Mouse (Mus musculus) midbrain, embryonic 10.5 days (tissue): ENCODE data around the gene Tec. TPM values are rescaled to one million over a fixed set of nuclear protein-coding genes. Genes with fewer than 3 reads are reported as not detected.

Source experiments
- DNase-seq: peaks from one replicate; pipeline ENCODE4 v3.0.0-alpha.2; 2017; ENCODE audit warnings: low spot score
- H3K27ac ChIP-seq: fragments of 300-500 bp; sonication (generic); replicated peaks from 2 replicates; pipeline ENCODE4 v1.5.1; 2016; ENCODE audit warnings: mild to moderate bottlenecking
- H3K27me3 ChIP-seq: fragments of 300-500 bp; sonication (generic); 2 replicates; pipeline ENCODE4 v1.6.1; 2016; ENCODE audit warnings: low read depth, mild to moderate bottlenecking; ENCODE audit not compliant: poor library complexity, severe bottlenecking
- H3K36me3 ChIP-seq: fragments of 300-500 bp; sonication (generic); 2 replicates; pipeline ENCODE4 v1.6.1; 2016; ENCODE audit warnings: mild to moderate bottlenecking, moderate library complexity
- H3K4me1 ChIP-seq: fragments of 300-500 bp; sonication (generic); 2 replicates; pipeline ENCODE4 v1.6.1; 2016
- H3K4me3 ChIP-seq: fragments of 300-500 bp; sonication (generic); 2 replicates; pipeline ENCODE4 v1.5.1; 2016; ENCODE audit warnings: mild to moderate bottlenecking, moderate library complexity
- H3K9me3 ChIP-seq: fragments of 300-500 bp; sonication (generic); replicated peaks from 2 replicates; pipeline ENCODE4 v1.6.1; 2016; ENCODE audit warnings: mild to moderate bottlenecking
- WGBS: fragments of 180-500 bp; shearing (Covaris S2); methylation state at CpG from one replicate; pipeline ENCODE4 v1.1.7; 2016; 5-methylcytosine and 5-hydroxymethylcytosine counted together
- polyA plus RNA-seq: library from polyadenylated mRNA; unstranded; fragments of >200 nt; fragmentation: Nextera tagmentation; extraction: Ambion mirVana; gene quantifications from 2 replicates; pipeline ENCODE4 v1.2.1, GENCODE M21; 2016

The Tec gene
- polyA plus RNA-seq, 1 experiment from 2014 or later: 3.2 TPM

DNA sequence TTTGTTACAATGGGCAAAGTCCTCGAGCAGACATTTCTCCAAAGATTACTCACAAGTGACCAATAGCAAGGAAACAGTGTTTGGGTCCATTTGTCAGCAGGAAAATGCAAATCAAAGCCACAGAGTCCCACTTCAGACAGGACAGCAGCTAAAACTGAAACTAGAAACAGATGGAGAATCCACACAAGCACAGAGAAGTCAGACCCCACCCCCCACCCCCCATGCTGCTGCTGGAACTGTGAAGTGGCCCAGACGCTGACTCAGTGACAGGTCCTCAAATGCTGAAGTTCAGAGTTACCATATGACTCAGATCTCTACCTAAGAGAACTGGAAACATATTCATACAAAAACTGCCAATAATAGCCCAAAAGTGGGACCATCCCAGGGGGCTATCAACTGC lies 24.0 kb downstream of the Tec start:
- H3K27me3 ChIP-seq: no peaks in the 10 kb centered on the region
- peaks cover 7% of the 10 kb centered on the region for H3K9me3 ChIP-seq
- no peaks in the 10 kb centered on the region for H3K36me3 ChIP-seq
- 61% methylated on average over 2 of the region's 2 CpGs for WGBS
- no peak overlapping the region for H3K4me3 ChIP-seq
- DNase-seq: no peak
- H3K27ac ChIP-seq: no peak overlapping the region
- H3K4me1 ChIP-seq: no peaks in the 10 kb centered on the region

DNA sequence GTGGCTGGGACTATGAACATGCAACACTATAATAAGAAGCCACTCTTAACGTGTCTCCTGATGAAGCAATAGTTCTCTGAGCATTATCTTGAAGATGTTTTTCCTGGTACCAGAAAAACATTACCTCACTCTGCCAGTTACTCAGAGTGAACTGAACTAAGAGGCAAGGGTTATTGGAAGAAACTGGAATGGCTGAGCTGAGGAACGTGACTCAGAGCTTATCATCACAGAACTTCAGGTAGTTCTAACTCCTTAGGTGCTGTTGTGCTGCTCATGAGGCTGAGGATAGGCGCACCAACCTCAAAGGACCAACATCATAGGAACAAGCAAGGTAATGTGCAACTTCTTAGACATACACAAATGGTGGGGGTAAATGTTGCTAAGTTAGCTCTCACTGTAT lies 28.6 kb downstream of the Tec start:
- Histone ChIP-seq H3K4me3 (no peak overlapping the region), H3K36me3 (no peaks in the 10 kb centered on the region), H3K27ac (no peak overlapping the region), H3K9me3 (peaks cover 7% of the 10 kb centered on the region), H3K4me1 (no peaks in the 10 kb centered on the region), H3K27me3 (no peaks in the 10 kb centered on the region)
- 86% methylated on average over 3 of the region's 3 CpGs for WGBS
- DNase-seq: no peak

DNA sequence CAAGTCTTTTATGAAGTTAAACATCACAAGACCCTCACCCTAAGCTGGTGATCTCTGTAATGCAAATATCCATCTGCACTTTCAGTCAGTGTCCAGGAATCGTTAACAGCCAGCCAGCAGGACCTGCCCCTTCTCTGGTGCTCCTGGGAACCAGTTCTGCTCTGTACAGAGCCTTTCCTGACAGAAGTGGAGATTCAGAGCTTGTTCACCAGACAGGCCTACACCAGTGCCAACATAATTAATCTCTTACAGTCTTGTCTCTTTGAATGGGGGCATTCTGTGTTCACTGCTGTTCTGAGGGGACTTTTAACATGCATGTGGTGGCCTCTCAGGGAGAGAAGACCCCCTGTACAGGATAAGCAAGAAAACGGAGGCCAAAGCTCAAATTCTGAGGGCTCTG lies 29.3 kb downstream of the Tec start:
- H3K27ac ChIP-seq: no peak overlapping the region
- DNase-seq: no peak
- H3K27me3 ChIP-seq: no peaks in the 10 kb centered on the region
- no peaks in the 10 kb centered on the region for H3K4me1 ChIP-seq
- H3K4me3 ChIP-seq: no peak overlapping the region
- H3K36me3 ChIP-seq: no peaks in the 10 kb centered on the region
- peaks cover 7% of the 10 kb centered on the region for H3K9me3 ChIP-seq
- WGBS: 79% methylated on average over 2 of the region's 2 CpGs

DNA sequence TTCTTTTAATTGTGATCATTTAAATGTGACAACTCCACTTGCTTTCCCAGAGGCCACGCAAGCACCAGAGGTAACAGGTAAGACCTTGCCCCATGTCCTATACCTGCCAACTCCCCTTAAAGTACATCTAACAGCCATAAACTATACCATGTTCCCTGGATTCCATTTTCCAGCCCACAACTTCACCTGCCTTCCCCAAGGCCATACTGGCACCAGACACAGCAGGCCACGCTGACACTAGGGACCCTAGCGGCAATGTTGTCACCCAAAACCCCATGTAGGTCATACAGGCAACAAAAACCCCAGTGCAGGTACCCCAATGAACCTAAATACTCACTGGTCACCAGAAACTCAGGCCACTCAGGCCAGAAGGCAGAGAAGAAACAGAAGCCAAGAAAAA lies 32.6 kb downstream of the Tec start:
- DNase-seq: no peak
- no peak overlapping the region for H3K27ac ChIP-seq
- WGBS: 95% methylated on average over 3 of the region's 3 CpGs

DNA sequence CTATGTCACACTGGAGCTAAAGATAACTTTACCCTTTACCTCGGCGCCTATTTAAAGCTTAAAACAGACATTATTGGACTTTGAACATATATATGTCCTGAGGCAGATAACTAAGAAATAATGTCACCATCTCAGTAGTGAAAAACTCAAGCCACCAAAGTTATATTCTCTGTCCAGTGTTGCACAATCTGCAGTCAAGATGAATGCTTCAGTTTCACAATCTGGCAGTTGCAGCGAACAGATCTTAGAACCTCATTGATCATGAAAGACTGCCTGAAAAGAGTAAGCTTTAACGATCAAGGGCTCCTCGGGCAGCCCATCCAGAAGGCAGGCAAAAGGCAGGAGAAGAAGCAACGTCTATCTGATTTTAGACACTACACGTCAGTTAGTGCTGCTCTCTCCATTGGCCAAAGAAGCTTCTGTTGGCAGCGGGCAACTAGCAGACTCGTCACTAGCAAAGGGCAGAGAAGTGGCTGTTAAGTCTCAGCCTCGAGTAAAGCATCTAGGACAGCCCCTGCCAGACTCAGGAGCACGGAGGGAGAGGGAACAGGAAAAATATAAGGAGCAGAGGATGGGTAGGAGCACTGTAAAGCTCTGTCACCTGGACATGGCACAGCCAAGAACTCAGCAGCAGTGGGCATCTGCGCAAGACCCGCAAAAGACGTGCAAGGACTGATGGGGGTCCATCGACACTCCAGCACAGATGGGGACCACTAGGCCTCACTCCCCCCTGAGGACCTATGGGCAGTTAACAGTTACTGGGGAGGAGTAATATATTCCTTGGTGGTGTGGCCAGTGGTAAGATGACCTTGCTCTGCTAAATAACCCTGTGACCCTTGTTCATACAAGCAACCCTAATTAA lies 35.1 kb downstream of the Tec start:
- Histone ChIP-seq H3K27ac (no peak overlapping the region), H3K36me3 (no peaks in the 10 kb centered on the region), H3K9me3 (no peaks in the 10 kb centered on the region), H3K27me3 (no peaks in the 10 kb centered on the region), H3K4me3 (no peak overlapping the region), H3K4me1 (peaks cover 8% of the 10 kb centered on the region)
- WGBS: 90% methylated on average over 15 of the region's 15 CpGs
- DNase-seq: no peak

More for the DNA sequence above, 32.6 kb downstream of the Tec start:
- H3K27me3 ChIP-seq: no peaks in the 10 kb centered on the region
- H3K9me3 ChIP-seq: peaks cover 1% of the 10 kb centered on the region
- no peaks in the 10 kb centered on the region for H3K4me1 ChIP-seq
- H3K4me3 ChIP-seq: no peak overlapping the region
- no peaks in the 10 kb centered on the region for H3K36me3 ChIP-seq

DNA sequence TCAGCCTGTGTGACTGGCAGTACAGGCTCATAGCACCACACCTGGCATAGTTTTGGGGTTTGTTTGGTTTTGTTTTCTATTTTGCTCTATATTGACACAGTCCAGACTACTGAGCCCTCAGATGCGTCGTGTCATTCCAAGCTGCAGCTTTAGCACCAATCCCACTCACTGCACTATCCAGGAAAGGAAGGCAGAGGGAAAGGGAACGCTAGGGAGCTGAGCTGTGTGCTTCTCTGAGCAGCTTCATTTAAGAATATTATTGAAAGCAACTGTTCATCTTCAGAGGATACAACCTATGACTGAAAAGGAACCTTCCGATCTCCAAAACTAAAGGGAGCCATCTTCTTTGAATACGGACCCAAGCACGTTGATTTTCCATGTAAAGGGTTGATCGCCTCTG lies 36.1 kb downstream of the Tec start:
- WGBS: 94% methylated on average over 7 of the region's 7 CpGs
- H3K27me3 ChIP-seq: no peaks in the 10 kb centered on the region
- H3K9me3 ChIP-seq: no peaks in the 10 kb centered on the region
- no peak overlapping the region for H3K4me3 ChIP-seq
- H3K4me1 ChIP-seq: peaks cover 17% of the 10 kb centered on the region
- H3K27ac ChIP-seq: no peak overlapping the region
- DNase-seq: no peak
- no peaks in the 10 kb centered on the region for H3K36me3 ChIP-seq

DNA sequence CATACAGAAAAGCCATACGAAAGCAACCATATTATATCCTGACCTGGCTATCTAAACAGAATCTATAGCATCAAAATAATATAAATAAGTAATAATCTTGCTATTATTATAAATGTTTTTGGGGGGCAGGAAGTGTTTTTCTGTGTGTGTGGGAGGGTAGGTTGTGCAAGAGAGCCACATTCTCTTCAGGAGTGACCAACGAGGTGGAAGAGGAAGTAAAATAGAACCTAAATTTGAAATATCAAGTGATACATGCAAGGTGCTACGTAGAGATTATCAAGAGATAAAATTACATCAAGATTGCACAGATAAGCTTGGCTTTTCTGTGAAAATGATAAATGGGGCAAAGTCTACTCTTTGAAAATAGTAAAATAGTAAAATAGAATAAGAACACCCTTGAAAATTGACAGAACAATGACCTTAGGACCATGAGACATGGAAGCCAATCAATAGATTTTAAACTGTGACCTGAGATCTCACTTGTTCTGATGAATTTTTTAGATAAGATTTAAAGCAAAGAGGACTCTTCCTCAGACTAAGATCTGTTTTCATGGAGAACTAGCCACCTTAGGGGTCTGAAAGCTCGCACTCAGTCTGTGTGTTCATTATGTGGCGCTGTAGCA lies 37.2 kb downstream of the Tec start:
- Histone ChIP-seq H3K27ac (no peak overlapping the region), H3K9me3 (no peaks in the 10 kb centered on the region), H3K36me3 (no peaks in the 10 kb centered on the region), H3K4me1 (peaks cover 18% of the 10 kb centered on the region), H3K4me3 (no peak overlapping the region), H3K27me3 (no peaks in the 10 kb centered on the region)
- DNase-seq: no peak
- WGBS: 91% methylated on average over 5 of the region's 5 CpGs

DNA sequence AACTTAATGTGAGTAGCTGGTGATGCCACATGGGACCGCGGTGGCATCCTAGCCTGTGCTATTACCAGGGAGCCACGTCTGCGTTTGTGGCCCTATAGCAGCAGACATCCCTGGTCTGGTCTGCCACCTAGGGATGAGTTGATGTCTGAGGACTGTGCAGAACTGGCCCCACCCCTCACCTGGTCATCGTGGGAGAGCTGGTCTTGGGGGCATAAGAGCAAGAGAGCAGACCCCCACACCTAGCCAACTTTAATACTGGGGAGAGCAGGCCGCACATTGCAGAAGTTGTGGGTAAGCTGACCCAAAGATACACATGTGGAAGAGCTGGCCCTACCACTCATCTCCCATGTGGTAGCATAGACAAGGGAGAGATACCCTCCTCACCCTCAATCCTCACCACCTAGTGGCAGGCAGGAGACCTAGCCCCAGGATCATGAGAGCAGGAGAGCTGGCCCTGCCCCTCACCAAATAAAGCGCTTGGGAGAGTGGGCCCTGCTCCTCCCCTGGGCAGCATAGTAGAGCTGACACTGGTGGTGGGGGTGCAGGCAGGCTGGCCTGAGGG lies 38.7 kb downstream of the Tec start:
- Histone ChIP-seq H3K4me1 (peaks cover 18% of the 10 kb centered on the region), H3K27me3 (no peaks in the 10 kb centered on the region), H3K36me3 (no peaks in the 10 kb centered on the region), H3K27ac (no peak overlapping the region), H3K9me3 (no peaks in the 10 kb centered on the region), H3K4me3 (no peak overlapping the region)
- 86% methylated on average over 7 of the region's 7 CpGs for WGBS
- DNase-seq: no peak

DNA sequence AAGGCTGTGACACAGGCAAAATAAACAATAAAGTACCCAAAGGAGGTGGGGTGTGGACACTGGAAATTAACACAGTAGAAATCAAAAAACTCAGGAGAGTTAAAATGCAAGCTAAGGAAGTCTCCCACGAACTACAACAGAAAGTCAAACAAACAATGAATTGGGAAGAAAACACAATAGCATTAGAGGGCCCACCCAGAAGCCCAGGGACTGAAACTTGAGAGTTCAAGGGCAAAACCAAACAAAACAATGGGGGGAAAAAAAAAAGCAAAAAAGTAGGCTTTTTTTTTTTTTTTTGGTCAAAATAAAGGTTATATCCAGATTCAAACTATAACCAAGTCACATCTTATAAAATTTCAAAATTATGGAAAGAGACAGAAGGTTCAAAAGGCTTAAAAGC lies 39.9 kb downstream of the Tec start:
- Histone ChIP-seq H3K36me3 (no peaks in the 10 kb centered on the region), H3K4me3 (no peak overlapping the region), H3K27ac (no peak overlapping the region), H3K4me1 (peaks cover 18% of the 10 kb centered on the region), H3K9me3 (no peaks in the 10 kb centered on the region), H3K27me3 (no peaks in the 10 kb centered on the region)
- DNase-seq: no peak
- WGBS: 26% methylated on average over 1 of the region's 1 CpGs

DNA sequence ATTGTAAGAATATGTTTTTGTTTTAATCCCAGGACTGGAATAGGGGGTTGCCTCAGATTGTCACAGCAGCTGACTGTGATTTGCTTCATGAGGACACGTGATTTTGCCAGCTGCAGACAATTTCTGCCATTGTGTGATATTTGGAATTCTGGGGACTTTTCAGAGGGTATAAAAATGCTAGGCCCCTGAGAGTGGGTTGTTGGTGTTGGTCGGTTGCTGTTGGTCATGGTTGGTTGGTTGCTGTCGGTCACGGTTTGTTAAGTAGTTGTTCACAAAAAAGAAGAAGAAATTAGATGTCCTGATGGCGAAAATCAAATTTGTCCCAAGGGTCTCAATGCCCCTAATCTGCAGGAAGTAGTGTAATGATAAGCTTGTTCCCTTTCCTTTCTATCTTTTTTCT lies 40.8 kb downstream of the Tec start:
- 63% methylated on average over 5 of the region's 5 CpGs for WGBS
- no peaks in the 10 kb centered on the region for H3K9me3 ChIP-seq
- no peak overlapping the region for H3K4me3 ChIP-seq
- DNase-seq: no peak
- peaks cover 18% of the 10 kb centered on the region for H3K4me1 ChIP-seq
- H3K27ac ChIP-seq: no peak overlapping the region
- no peaks in the 10 kb centered on the region for H3K27me3 ChIP-seq
- no peaks in the 10 kb centered on the region for H3K36me3 ChIP-seq

DNA sequence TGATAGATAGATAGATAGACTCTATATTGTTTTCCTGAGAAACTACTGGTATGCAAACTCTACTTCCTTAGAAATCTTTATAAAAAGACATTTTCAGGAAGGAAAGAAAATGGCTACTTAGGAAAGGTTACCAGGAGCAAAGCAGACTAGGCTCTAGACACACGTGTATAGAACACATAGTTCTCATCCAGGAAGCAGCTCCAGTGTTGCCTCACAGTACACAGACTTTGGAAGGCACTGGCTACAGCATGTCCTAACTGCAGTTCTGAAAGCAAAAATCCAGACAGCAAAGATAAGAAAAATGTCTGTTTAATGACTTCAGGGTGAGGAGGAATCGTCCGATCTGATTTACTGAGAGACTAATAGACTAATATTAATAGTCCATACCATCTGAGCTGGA lies 41.8 kb downstream of the Tec start:
- 96% methylated on average over 3 of the region's 3 CpGs for WGBS
- no peaks in the 10 kb centered on the region for H3K9me3 ChIP-seq
- peaks cover 18% of the 10 kb centered on the region for H3K4me1 ChIP-seq
- H3K27ac ChIP-seq: no peak overlapping the region
- H3K4me3 ChIP-seq: no peak overlapping the region
- no peak for DNase-seq
- no peaks in the 10 kb centered on the region for H3K27me3 ChIP-seq
- H3K36me3 ChIP-seq: no peaks in the 10 kb centered on the region

DNA sequence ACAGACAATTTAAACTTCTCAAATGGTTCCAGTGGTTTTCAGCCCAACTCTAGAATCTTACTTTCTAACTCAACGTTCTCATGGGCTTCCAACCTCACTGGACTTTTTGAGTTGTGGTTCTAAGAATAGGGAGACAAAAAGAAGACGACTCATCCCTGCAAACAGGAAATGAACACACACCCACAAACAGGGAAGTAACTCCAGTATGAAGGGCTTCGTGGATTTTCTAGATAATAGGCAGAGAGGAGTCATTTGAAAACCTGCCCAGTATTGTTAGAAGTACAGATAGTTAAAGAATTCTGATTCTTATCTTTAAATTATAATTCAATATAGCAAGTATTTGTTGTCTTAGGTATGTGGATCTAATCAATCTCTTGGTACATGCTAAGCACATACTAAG lies 47.6 kb downstream of the Tec start:
- no peaks in the 10 kb centered on the region for H3K36me3 ChIP-seq
- H3K27ac ChIP-seq: no peak overlapping the region
- no peaks in the 10 kb centered on the region for H3K9me3 ChIP-seq
- WGBS: 78% methylated on average over 3 of the region's 3 CpGs
- no peak for DNase-seq
- H3K4me3 ChIP-seq: no peak overlapping the region
- H3K4me1 ChIP-seq: peaks cover 15% of the 10 kb centered on the region
- no peaks in the 10 kb centered on the region for H3K27me3 ChIP-seq

DNA sequence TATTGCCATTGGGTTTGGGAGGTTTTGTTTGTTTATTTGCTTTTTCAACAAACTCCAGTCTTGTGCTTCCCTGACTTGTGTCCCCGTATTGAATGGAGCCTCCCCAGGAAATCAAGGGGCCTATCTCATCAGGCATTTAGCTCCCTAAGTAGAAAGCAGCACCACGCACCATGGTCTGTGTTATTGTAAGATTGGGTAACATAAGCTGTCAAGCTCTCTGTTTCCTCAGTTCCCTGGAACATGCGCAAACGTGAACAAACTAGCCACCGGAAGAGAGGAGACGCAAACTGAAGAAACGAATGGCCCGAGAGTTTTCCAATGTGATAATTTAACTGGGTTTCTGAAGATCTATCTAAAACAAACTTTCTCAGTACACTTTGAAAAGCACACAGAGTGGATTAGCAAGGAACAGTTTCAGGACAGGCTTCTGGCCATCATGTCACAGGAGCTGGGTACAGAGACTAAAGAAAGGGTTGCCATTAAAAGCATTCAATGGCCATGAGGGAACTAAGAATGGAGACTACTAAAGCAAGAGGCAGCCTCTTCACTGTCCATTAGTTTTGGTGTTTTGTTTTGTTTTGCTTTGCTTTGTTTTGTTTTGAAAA lies 48.1 kb downstream of the Tec start:
- no peaks in the 10 kb centered on the region for H3K27me3 ChIP-seq
- H3K4me3 ChIP-seq: no peak overlapping the region
- peaks cover 15% of the 10 kb centered on the region for H3K4me1 ChIP-seq
- no peaks in the 10 kb centered on the region for H3K9me3 ChIP-seq
- no peak overlapping the region for H3K27ac ChIP-seq
- WGBS: 88% methylated on average over 8 of the region's 8 CpGs
- DNase-seq: no peak
- H3K36me3 ChIP-seq: no peaks in the 10 kb centered on the region
